Mouse (Mus musculus): ENCODE results near the gene Olfr1039. TPM values are rescaled to one million over a fixed set of nuclear protein-coding genes. Genes with fewer than 3 reads are reported as not detected.
"Not testable (repeated sequence)": the region's sequence is repeated elsewhere in the genome, so short reads cannot be mapped to it uniquely, and the experiment has no call there.

Olfr1039 gene
- polyA plus RNA-seq (2012; ENCODE audit: insufficient read depth, insufficient read length, low replicate concordance, missing spikeins), result not detected in 2 replicates

- no peaks in the 10 kb centered on the region for H3K4me1 ChIP-seq (ENCODE audit: control insufficient read depth, insufficient read depth, low read length)
- no peak within 1 kb of the TSS for H3K4me3 ChIP-seq (ENCODE audit: insufficient read depth, low read depth, low read length)
- no peak within 1 kb of the TSS for H3K27ac ChIP-seq (ENCODE audit: insufficient read depth, low read depth, low read length)
- 98% methylated on average over 1 of the region's 1 CpGs for WGBS
- TF ChIP-seq CTCF (IDR thresholded peaks at IDR 0.05; ENCODE audit: insufficient read depth, low read depth, low read length) (no peak), POLR2A (IDR thresholded peaks at IDR 0.05; ENCODE audit: insufficient read depth, low read depth, low read length) (no peak)
Observed at GRCm38 (mm10) chr2:86135828-86136227, at the start of gene Olfr1039. Olfr1039 (minus strand) TSS chr2:86135928.

GRCm38 (mm10) chr2:86179950-86180349, 44.2 kb upstream of the Olfr1039 start:
- Histone ChIP-seq H3K4me3 (ENCODE audit: insufficient read depth, low read depth, low read length) (no peak overlapping the region), H3K27ac (ENCODE audit: insufficient read depth, low read depth, low read length) (no peak overlapping the region), H3K4me1 (ENCODE audit: control insufficient read depth, insufficient read depth, low read length) (no peaks in the 10 kb centered on the region)
- no peak for TF ChIP-seq POLR2A (IDR thresholded peaks at IDR 0.05; ENCODE audit: insufficient read depth, low read depth, low read length)
- no peak for TF ChIP-seq CTCF (IDR thresholded peaks at IDR 0.05; ENCODE audit: insufficient read depth, low read depth, low read length)
- 70% methylated on average over 3 of the region's 3 CpGs for WGBS

GRCm38 (mm10) chr2:86177720-86178119, 42.0 kb upstream of the Olfr1039 start, which contains the start of gene Olfr1044:
Olfr1044 (minus strand) TSS chr2:86177820.
- no peaks in the 10 kb centered on the region for H3K4me1 ChIP-seq (ENCODE audit: control insufficient read depth, insufficient read depth, low read length)
- TF ChIP-seq CTCF (IDR thresholded peaks at IDR 0.05; ENCODE audit: insufficient read depth, low read depth, low read length) (no peak), POLR2A (IDR thresholded peaks at IDR 0.05; ENCODE audit: insufficient read depth, low read depth, low read length) (no peak)
- no peak within 1 kb of the TSS for H3K4me3 ChIP-seq (ENCODE audit: insufficient read depth, low read depth, low read length)
- H3K27ac ChIP-seq (ENCODE audit: insufficient read depth, low read depth, low read length), result no peak within 1 kb of the TSS

- not testable (repeated sequence) for H3K27ac ChIP-seq (ENCODE audit: insufficient read depth, low read depth, low read length); H3K4me1 ChIP-seq (ENCODE audit: control insufficient read depth, insufficient read depth, low read length); H3K4me3 ChIP-seq (ENCODE audit: insufficient read depth, low read depth, low read length)
- WGBS, result 89% methylated on average over 7 of the region's 7 CpGs
Observed at GRCm38 (mm10) chr2:86175422-86175821, 39.7 kb upstream of the Olfr1039 start.

GRCm38 (mm10) chr2:86167422-86167821, 31.7 kb upstream of the Olfr1039 start, which contains the start of gene Olfr1043:
Olfr1043 (minus strand) TSS chr2:86167522.
- no peak for TF ChIP-seq CTCF (IDR thresholded peaks at IDR 0.05; ENCODE audit: insufficient read depth, low read depth, low read length)
- no peak for TF ChIP-seq POLR2A (IDR thresholded peaks at IDR 0.05; ENCODE audit: insufficient read depth, low read depth, low read length)
- WGBS, result 84% methylated on average over 2 of the region's 2 CpGs
- no peak within 1 kb of the TSS for H3K4me3 ChIP-seq (ENCODE audit: insufficient read depth, low read depth, low read length)
- no peaks in the 10 kb centered on the region for H3K4me1 ChIP-seq (ENCODE audit: control insufficient read depth, insufficient read depth, low read length)
- H3K27ac ChIP-seq (ENCODE audit: insufficient read depth, low read depth, low read length), result no peak within 1 kb of the TSS

GRCm38 (mm10) chr2:86161738-86162137, 26.0 kb upstream of the Olfr1039 start, which contains the start of gene Olfr1042:
Olfr1042 (minus strand) TSS chr2:86161838.
- Histone ChIP-seq H3K4me3 (ENCODE audit: insufficient read depth, low read depth, low read length) (no peak within 1 kb of the TSS), H3K27ac (ENCODE audit: insufficient read depth, low read depth, low read length) (no peak within 1 kb of the TSS), H3K4me1 (ENCODE audit: control insufficient read depth, insufficient read depth, low read length) (no peaks in the 10 kb centered on the region)
- 88% methylated on average over 2 of the region's 2 CpGs for WGBS
- TF ChIP-seq POLR2A (IDR thresholded peaks at IDR 0.05; ENCODE audit: insufficient read depth, low read depth, low read length), result no peak
- no peak for TF ChIP-seq CTCF (IDR thresholded peaks at IDR 0.05; ENCODE audit: insufficient read depth, low read depth, low read length)

GRCm38 (mm10) chr2:86146632-86147031, 10.9 kb upstream of the Olfr1039 start, which contains the start of gene Olfr1040:
Olfr1040 (minus strand) TSS chr2:86146732.
- Histone ChIP-seq H3K4me3 (ENCODE audit: insufficient read depth, low read depth, low read length) (no peak within 1 kb of the TSS), H3K4me1 (ENCODE audit: control insufficient read depth, insufficient read depth, low read length) (no peaks in the 10 kb centered on the region), H3K27ac (ENCODE audit: insufficient read depth, low read depth, low read length) (no peak within 1 kb of the TSS)
- WGBS, result 95% methylated on average over 1 of the region's 1 CpGs
- TF ChIP-seq POLR2A (IDR thresholded peaks at IDR 0.05; ENCODE audit: insufficient read depth, low read depth, low read length) (no peak), CTCF (IDR thresholded peaks at IDR 0.05; ENCODE audit: insufficient read depth, low read depth, low read length) (no peak)

- no peak within 1 kb of the TSS for H3K27ac ChIP-seq (ENCODE audit: insufficient read depth, low read depth, low read length)
- H3K4me3 ChIP-seq (ENCODE audit: insufficient read depth, low read depth, low read length), result no peak within 1 kb of the TSS
- WGBS, result 88% methylated on average over 2 of the region's 2 CpGs
- H3K4me1 ChIP-seq (ENCODE audit: control insufficient read depth, insufficient read depth, low read length), result no peaks in the 10 kb centered on the region
- TF ChIP-seq CTCF (IDR thresholded peaks at IDR 0.05; ENCODE audit: insufficient read depth, low read depth, low read length), result no peak
- no peak for TF ChIP-seq POLR2A (IDR thresholded peaks at IDR 0.05; ENCODE audit: insufficient read depth, low read depth, low read length)
Observed at GRCm38 (mm10) chr2:86087285-86087684, 48.4 kb downstream of the Olfr1039 start, which contains the start of gene Olfr1037. Olfr1037 (minus strand) TSS chr2:86087385.

- 89% methylated on average over 1 of the region's 1 CpGs for WGBS
- not testable (repeated sequence) for H3K27ac ChIP-seq (ENCODE audit: insufficient read depth, low read depth, low read length); H3K4me3 ChIP-seq (ENCODE audit: insufficient read depth, low read depth, low read length); H3K4me1 ChIP-seq (ENCODE audit: control insufficient read depth, insufficient read depth, low read length)
Observed at GRCm38 (mm10) chr2:86080478-86080877, 55.2 kb downstream of the Olfr1039 start.

Other genes with a start within 250 kb of the Olfr1039 start
- not detected in 2 replicates for gene Olfr1024, start 230.9 kb downstream of the Olfr1039 start, polyA plus RNA-seq (2012; ENCODE audit: insufficient read depth, insufficient read length, low replicate concordance, missing spikeins)
- not detected in 2 replicates for gene Olfr1025-ps1, start 220.7 kb downstream of the Olfr1039 start, polyA plus RNA-seq (2012; ENCODE audit: insufficient read depth, insufficient read length, low replicate concordance, missing spikeins)
- not detected in 2 replicates for gene Olfr1026, start 214.4 kb downstream of the Olfr1039 start, polyA plus RNA-seq (2012; ENCODE audit: insufficient read depth, insufficient read length, low replicate concordance, missing spikeins)
- not detected in 2 replicates for gene Olfr1028, start 185.5 kb downstream of the Olfr1039 start, polyA plus RNA-seq (2012; ENCODE audit: insufficient read depth, insufficient read length, low replicate concordance, missing spikeins)
- gene Olfr1029, start 162.0 kb downstream of the Olfr1039 start, polyA plus RNA-seq (2012; ENCODE audit: insufficient read depth, insufficient read length, low replicate concordance, missing spikeins), result not detected in 2 replicates
- gene Olfr1030, start 156.7 kb downstream of the Olfr1039 start, polyA plus RNA-seq (2012; ENCODE audit: insufficient read depth, insufficient read length, low replicate concordance, missing spikeins), result not detected in 2 replicates
- gene Olfr1031, start 145.6 kb downstream of the Olfr1039 start, polyA plus RNA-seq (2012; ENCODE audit: insufficient read depth, insufficient read length, low replicate concordance, missing spikeins), result not detected in 2 replicates
- gene Olfr1032, start 130.4 kb downstream of the Olfr1039 start, polyA plus RNA-seq (2012; ENCODE audit: insufficient read depth, insufficient read length, low replicate concordance, missing spikeins), result not detected in 2 replicates
- not detected in 2 replicates for gene Olfr1033, start 115.3 kb downstream of the Olfr1039 start, polyA plus RNA-seq (2012; ENCODE audit: insufficient read depth, insufficient read length, low replicate concordance, missing spikeins)
- not detected in 2 replicates for gene Olfr1034, start 90.1 kb downstream of the Olfr1039 start, polyA plus RNA-seq (2012; ENCODE audit: insufficient read depth, insufficient read length, low replicate concordance, missing spikeins)
- not detected in 2 replicates for gene Olfr1036, start 61.9 kb downstream of the Olfr1039 start, polyA plus RNA-seq (2012; ENCODE audit: insufficient read depth, insufficient read length, low replicate concordance, missing spikeins)
- gene Olfr1037, start 48.5 kb downstream of the Olfr1039 start, polyA plus RNA-seq (2012; ENCODE audit: insufficient read depth, insufficient read length, low replicate concordance, missing spikeins), result not detected in 2 replicates
- not detected in 2 replicates for gene Olfr1040, start 10.8 kb upstream of the Olfr1039 start, polyA plus RNA-seq (2012; ENCODE audit: insufficient read depth, insufficient read length, low replicate concordance, missing spikeins)
- not detected in 2 replicates for gene Olfr1042, start 25.9 kb upstream of the Olfr1039 start, polyA plus RNA-seq (2012; ENCODE audit: insufficient read depth, insufficient read length, low replicate concordance, missing spikeins)
- not detected in 2 replicates for gene Olfr1043, start 31.6 kb upstream of the Olfr1039 start, polyA plus RNA-seq (2012; ENCODE audit: insufficient read depth, insufficient read length, low replicate concordance, missing spikeins)
- gene Olfr1044, start 41.9 kb upstream of the Olfr1039 start, polyA plus RNA-seq (2012; ENCODE audit: insufficient read depth, insufficient read length, low replicate concordance, missing spikeins), result not detected in 2 replicates
- gene Olfr52, start 49.8 kb upstream of the Olfr1039 start, polyA plus RNA-seq (2012; ENCODE audit: insufficient read depth, insufficient read length, low replicate concordance, missing spikeins), result not detected in 2 replicates
- gene Olfr1045, start 67.1 kb upstream of the Olfr1039 start, polyA plus RNA-seq (2012; ENCODE audit: insufficient read depth, insufficient read length, low replicate concordance, missing spikeins), result not detected in 2 replicates
- not detected in 2 replicates for gene Olfr1046, start 83.4 kb upstream of the Olfr1039 start, polyA plus RNA-seq (2012; ENCODE audit: insufficient read depth, insufficient read length, low replicate concordance, missing spikeins)
- gene Olfr1047, start 95.5 kb upstream of the Olfr1039 start, polyA plus RNA-seq (2012; ENCODE audit: insufficient read depth, insufficient read length, low replicate concordance, missing spikeins), result not detected in 2 replicates
- not detected in 2 replicates for gene Olfr1048, start 104.4 kb upstream of the Olfr1039 start, polyA plus RNA-seq (2012; ENCODE audit: insufficient read depth, insufficient read length, low replicate concordance, missing spikeins)
- gene Olfr1049, start 122.4 kb upstream of the Olfr1039 start, polyA plus RNA-seq (2012; ENCODE audit: insufficient read depth, insufficient read length, low replicate concordance, missing spikeins), result not detected in 2 replicates
- not detected in 2 replicates for gene Olfr1051, start 143.2 kb upstream of the Olfr1039 start, polyA plus RNA-seq (2012; ENCODE audit: insufficient read depth, insufficient read length, low replicate concordance, missing spikeins)
- not detected in 2 replicates for gene Olfr1052, start 156.5 kb upstream of the Olfr1039 start, polyA plus RNA-seq (2012; ENCODE audit: insufficient read depth, insufficient read length, low replicate concordance, missing spikeins)
- not detected in 2 replicates for gene Olfr1053, start 179.4 kb upstream of the Olfr1039 start, polyA plus RNA-seq (2012; ENCODE audit: insufficient read depth, insufficient read length, low replicate concordance, missing spikeins)
- not detected in 2 replicates for gene Olfr1054, start 199.5 kb upstream of the Olfr1039 start, polyA plus RNA-seq (2012; ENCODE audit: insufficient read depth, insufficient read length, low replicate concordance, missing spikeins)
- gene Olfr1055, start 214.4 kb upstream of the Olfr1039 start, polyA plus RNA-seq (2012; ENCODE audit: insufficient read depth, insufficient read length, low replicate concordance, missing spikeins), result not detected in 2 replicates
- gene Olfr1056, start 226.5 kb upstream of the Olfr1039 start, polyA plus RNA-seq (2012; ENCODE audit: insufficient read depth, insufficient read length, low replicate concordance, missing spikeins), result not detected in 2 replicates
- gene Olfr1057, start 242.5 kb upstream of the Olfr1039 start, polyA plus RNA-seq (2012; ENCODE audit: insufficient read depth, insufficient read length, low replicate concordance, missing spikeins), result not detected in 2 replicates